Mouse (Mus musculus): ENCODE results near the gene Hdac9. TPM values are rescaled to one million over a fixed set of nuclear protein-coding genes. Genes with fewer than 3 reads are reported as not detected.

Hdac9 gene
- polyA plus RNA-seq, 1 experiment from 2014 or later: 6.7 TPM

GRCm38 (mm10) chr12:34894867-34895266, 22.0 kb downstream of the Hdac9 start:
- no peaks in the 10 kb centered on the region for H3K4me1 ChIP-seq (ENCODE audit: control insufficient read depth, insufficient read depth, low read length)
- H3K27ac ChIP-seq (replicated peaks; ENCODE audit: low read depth, low read length): no peak overlapping the region
- H3K4me3 ChIP-seq (ENCODE audit: low read depth, low read length): no peak overlapping the region
- H3K36me3 ChIP-seq (replicated peaks; ENCODE audit: control insufficient read depth, insufficient read depth, low read depth, low read length): no peaks in the 10 kb centered on the region
- H3K9ac ChIP-seq (replicated peaks; ENCODE audit: low read length): no peak overlapping the region
- no peak overlapping the region for H3K4me2 ChIP-seq (ENCODE audit: low read depth, low read length)
- 78% methylated on average over 5 of the region's 5 CpGs for WGBS
- no peak for DNase-seq (ENCODE audit: low spot score)
- H3K9me3 ChIP-seq (replicated peaks; ENCODE audit: control insufficient read depth, low read length): no peaks in the 10 kb centered on the region
- no peak for ATAC-seq (replicated peaks; ENCODE audit: insufficient number of reproducible peaks, low FRiP score, low TSS enrichment, low read depth)
- H3K27me3 ChIP-seq (ENCODE audit: control insufficient read depth, insufficient read depth, low read length): no peaks in the 10 kb centered on the region

GRCm38 (mm10) chr12:34888694-34889093, 28.2 kb downstream of the Hdac9 start:
- 84% methylated on average over 4 of the region's 4 CpGs for WGBS
- H3K9me3 ChIP-seq (replicated peaks; ENCODE audit: control insufficient read depth, low read length): no peaks in the 10 kb centered on the region

GRCm38 (mm10) chr12:34874926-34875325, 42.0 kb downstream of the Hdac9 start:
- no peak overlapping the region for H3K9ac ChIP-seq (replicated peaks; ENCODE audit: low read length)
- no peaks in the 10 kb centered on the region for H3K36me3 ChIP-seq (replicated peaks; ENCODE audit: control insufficient read depth, insufficient read depth, low read depth, low read length)
- H3K9me3 ChIP-seq (replicated peaks; ENCODE audit: control insufficient read depth, low read length): no peaks in the 10 kb centered on the region
- DNase-seq (ENCODE audit: low spot score): no peak
- no peak overlapping the region for H3K27ac ChIP-seq (replicated peaks; ENCODE audit: low read depth, low read length)
- no peaks in the 10 kb centered on the region for H3K4me1 ChIP-seq (ENCODE audit: control insufficient read depth, insufficient read depth, low read length)
- ATAC-seq (replicated peaks; ENCODE audit: insufficient number of reproducible peaks, low FRiP score, low TSS enrichment, low read depth): no peak
- no peak overlapping the region for H3K4me3 ChIP-seq (ENCODE audit: low read depth, low read length)
- 53% methylated on average over 2 of the region's 2 CpGs for WGBS
- H3K4me2 ChIP-seq (ENCODE audit: low read depth, low read length): no peak overlapping the region
- H3K27me3 ChIP-seq (ENCODE audit: control insufficient read depth, insufficient read depth, low read length): no peaks in the 10 kb centered on the region

More at GRCm38 (mm10) chr12:34888694-34889093, 28.2 kb downstream of the Hdac9 start:
- no peak for ATAC-seq (replicated peaks; ENCODE audit: insufficient number of reproducible peaks, low FRiP score, low TSS enrichment, low read depth)
- Histone ChIP-seq H3K27ac (replicated peaks; ENCODE audit: low read depth, low read length) (no peak overlapping the region), H3K9ac (replicated peaks; ENCODE audit: low read length) (no peak overlapping the region), H3K27me3 (ENCODE audit: control insufficient read depth, insufficient read depth, low read length) (no peaks in the 10 kb centered on the region), H3K4me3 (ENCODE audit: low read depth, low read length) (no peak overlapping the region), H3K4me1 (ENCODE audit: control insufficient read depth, insufficient read depth, low read length) (no peaks in the 10 kb centered on the region), H3K36me3 (replicated peaks; ENCODE audit: control insufficient read depth, insufficient read depth, low read depth, low read length) (no peaks in the 10 kb centered on the region), H3K4me2 (ENCODE audit: low read depth, low read length) (no peak overlapping the region)
- DNase-seq (ENCODE audit: low spot score): no peak

- 69% methylated on average over 7 of the region's 7 CpGs for WGBS
- Histone ChIP-seq H3K9ac (replicated peaks; ENCODE audit: low read length) (no peak overlapping the region), H3K36me3 (replicated peaks; ENCODE audit: control insufficient read depth, insufficient read depth, low read depth, low read length) (no peaks in the 10 kb centered on the region), H3K4me3 (ENCODE audit: low read depth, low read length) (no peak overlapping the region), H3K4me2 (ENCODE audit: low read depth, low read length) (no peak overlapping the region), H3K4me1 (ENCODE audit: control insufficient read depth, insufficient read depth, low read length) (no peaks in the 10 kb centered on the region), H3K27me3 (ENCODE audit: control insufficient read depth, insufficient read depth, low read length) (no peaks in the 10 kb centered on the region), H3K9me3 (replicated peaks; ENCODE audit: control insufficient read depth, low read length) (no peaks in the 10 kb centered on the region), H3K27ac (replicated peaks; ENCODE audit: low read depth, low read length) (no peak overlapping the region)
- ATAC-seq (replicated peaks; ENCODE audit: insufficient number of reproducible peaks, low FRiP score, low TSS enrichment, low read depth) (no peak), DNase-seq (ENCODE audit: low spot score) (no peak)
Measured at GRCm38 (mm10) chr12:34871028-34871427, 45.9 kb downstream of the Hdac9 start.

- Histone ChIP-seq H3K4me2 (ENCODE audit: low read depth, low read length) (no peak overlapping the region), H3K4me1 (ENCODE audit: control insufficient read depth, insufficient read depth, low read length) (no peaks in the 10 kb centered on the region), H3K36me3 (replicated peaks; ENCODE audit: control insufficient read depth, insufficient read depth, low read depth, low read length) (no peaks in the 10 kb centered on the region), H3K27me3 (ENCODE audit: control insufficient read depth, insufficient read depth, low read length) (no peaks in the 10 kb centered on the region), H3K9me3 (replicated peaks; ENCODE audit: control insufficient read depth, low read length) (no peaks in the 10 kb centered on the region), H3K27ac (replicated peaks; ENCODE audit: low read depth, low read length) (no peak overlapping the region), H3K9ac (replicated peaks; ENCODE audit: low read length) (no peak overlapping the region), H3K4me3 (ENCODE audit: low read depth, low read length) (no peak overlapping the region)
- no peak for DNase-seq (ENCODE audit: low spot score)
- ATAC-seq (replicated peaks; ENCODE audit: insufficient number of reproducible peaks, low FRiP score, low TSS enrichment, low read depth): no peak
- WGBS: 80% methylated on average over 4 of the region's 4 CpGs
Measured at GRCm38 (mm10) chr12:34841196-34841595, 75.7 kb downstream of the Hdac9 start.

GRCm38 (mm10) chr12:34837318-34837717, 79.6 kb downstream of the Hdac9 start:
- no peak overlapping the region for H3K4me3 ChIP-seq (ENCODE audit: low read depth, low read length)
- no peaks in the 10 kb centered on the region for H3K9me3 ChIP-seq (replicated peaks; ENCODE audit: control insufficient read depth, low read length)
- H3K36me3 ChIP-seq (replicated peaks; ENCODE audit: control insufficient read depth, insufficient read depth, low read depth, low read length): no peaks in the 10 kb centered on the region
- no peaks in the 10 kb centered on the region for H3K4me1 ChIP-seq (ENCODE audit: control insufficient read depth, insufficient read depth, low read length)
- H3K27me3 ChIP-seq (ENCODE audit: control insufficient read depth, insufficient read depth, low read length): no peaks in the 10 kb centered on the region
- 63% methylated on average over 5 of the region's 5 CpGs for WGBS
- ATAC-seq (replicated peaks; ENCODE audit: insufficient number of reproducible peaks, low FRiP score, low TSS enrichment, low read depth) (no peak), DNase-seq (ENCODE audit: low spot score) (no peak)
- H3K27ac ChIP-seq (replicated peaks; ENCODE audit: low read depth, low read length): no peak overlapping the region
- H3K4me2 ChIP-seq (ENCODE audit: low read depth, low read length): no peak overlapping the region
- H3K9ac ChIP-seq (replicated peaks; ENCODE audit: low read length): no peak overlapping the region

GRCm38 (mm10) chr12:34836864-34837263, 80.0 kb downstream of the Hdac9 start:
- DNase-seq (ENCODE audit: low spot score) (no peak), ATAC-seq (replicated peaks; ENCODE audit: insufficient number of reproducible peaks, low FRiP score, low TSS enrichment, low read depth) (no peak)
- WGBS: 71% methylated on average over 1 of the region's 1 CpGs
- H3K9me3 ChIP-seq (replicated peaks; ENCODE audit: control insufficient read depth, low read length): no peaks in the 10 kb centered on the region
- H3K27ac ChIP-seq (replicated peaks; ENCODE audit: low read depth, low read length): no peak overlapping the region
- no peak overlapping the region for H3K4me3 ChIP-seq (ENCODE audit: low read depth, low read length)
- H3K9ac ChIP-seq (replicated peaks; ENCODE audit: low read length): no peak overlapping the region
- H3K4me2 ChIP-seq (ENCODE audit: low read depth, low read length): no peak overlapping the region
- no peaks in the 10 kb centered on the region for H3K4me1 ChIP-seq (ENCODE audit: control insufficient read depth, insufficient read depth, low read length)
- H3K27me3 ChIP-seq (ENCODE audit: control insufficient read depth, insufficient read depth, low read length): no peaks in the 10 kb centered on the region
- no peaks in the 10 kb centered on the region for H3K36me3 ChIP-seq (replicated peaks; ENCODE audit: control insufficient read depth, insufficient read depth, low read depth, low read length)

- no peaks in the 10 kb centered on the region for H3K9me3 ChIP-seq (replicated peaks; ENCODE audit: control insufficient read depth, low read length)
- ATAC-seq (replicated peaks; ENCODE audit: insufficient number of reproducible peaks, low FRiP score, low TSS enrichment, low read depth) (no peak), DNase-seq (ENCODE audit: low spot score) (no peak)
- H3K27ac ChIP-seq (replicated peaks; ENCODE audit: low read depth, low read length): no peak overlapping the region
- H3K4me2 ChIP-seq (ENCODE audit: low read depth, low read length): no peak overlapping the region
- H3K27me3 ChIP-seq (ENCODE audit: control insufficient read depth, insufficient read depth, low read length): no peaks in the 10 kb centered on the region
- H3K9ac ChIP-seq (replicated peaks; ENCODE audit: low read length): no peak overlapping the region
- WGBS: 83% methylated on average over 1 of the region's 1 CpGs
- no peaks in the 10 kb centered on the region for H3K36me3 ChIP-seq (replicated peaks; ENCODE audit: control insufficient read depth, insufficient read depth, low read depth, low read length)
- H3K4me3 ChIP-seq (ENCODE audit: low read depth, low read length): no peak overlapping the region
- H3K4me1 ChIP-seq (ENCODE audit: control insufficient read depth, insufficient read depth, low read length): no peaks in the 10 kb centered on the region
Measured at GRCm38 (mm10) chr12:34836085-34836484, 80.8 kb downstream of the Hdac9 start.
